Mouse (Mus musculus) cerebellum, adult 2 months (tissue): Measurements from ENCODE around the gene Kcmf1.

Experiments
- CTCF ChIP-seq: fragments of 200-500 bp; IDR thresholded peaks from 2 replicates; pipeline ENCODE4 v1.5.1; 2011; ENCODE audit warnings: low read depth, mild to moderate bottlenecking, control low read depth, low read length, moderate library complexity, borderline replicate concordance; ENCODE audit not compliant: insufficient read depth
- POLR2A ChIP-seq: fragments of 200-500 bp; IDR thresholded peaks from 2 replicates; pipeline ENCODE4 v1.6.1; 2011; ENCODE audit warnings: low read length, control low read depth, borderline replicate concordance; ENCODE audit not compliant: insufficient read depth

- no peak for TF ChIP-seq POLR2A
- TF ChIP-seq CTCF: no peak
Observed at GRCm38 (mm10) chr6:72813456-72813855, 86.3 kb downstream of the Kcmf1 start.
